Mouse (Mus musculus): Measurements from ENCODE around the gene Vash2.

GRCm38 (mm10) chr1:190911415-190912123 is 67.5 kb downstream of the Vash2 start, which contains the start of gene Rps6kc1:
- TF ChIP-seq CTCF (IDR thresholded peaks at IDR 0.05; ENCODE audit: low read depth) (no peak), EP300 (IDR thresholded peaks at IDR 0.05; ENCODE audit: low read depth) (no peak)
